Mouse (Mus musculus): ENCODE results near the gene Cstf1.

GRCm38 (mm10) chr2:172393391-172394051 lies 23.0 kb downstream of the Cstf1 start, which contains the start of gene Cass4:
- TF ChIP-seq CTCF (IDR thresholded peaks at IDR 0.05; ENCODE audit: borderline replicate concordance, extremely low read depth, insufficient read depth, insufficient read length) (no peak), POLR2A (IDR thresholded peaks at IDR 0.05; ENCODE audit: borderline replicate concordance, extremely low read depth, insufficient read depth, insufficient read length, poor library complexity, severe bottlenecking) (no peak)

Data from brain, embryonic 14.5 days (tissue).